Mouse (Mus musculus): ENCODE results near the gene Fbxo24. TPM values are rescaled to one million over a fixed set of nuclear protein-coding genes. Genes with fewer than 3 reads are reported as not detected.

Gene Fbxo24
- polyA plus RNA-seq, 1 experiment from 2014 or later: 0.11 TPM

DNA sequence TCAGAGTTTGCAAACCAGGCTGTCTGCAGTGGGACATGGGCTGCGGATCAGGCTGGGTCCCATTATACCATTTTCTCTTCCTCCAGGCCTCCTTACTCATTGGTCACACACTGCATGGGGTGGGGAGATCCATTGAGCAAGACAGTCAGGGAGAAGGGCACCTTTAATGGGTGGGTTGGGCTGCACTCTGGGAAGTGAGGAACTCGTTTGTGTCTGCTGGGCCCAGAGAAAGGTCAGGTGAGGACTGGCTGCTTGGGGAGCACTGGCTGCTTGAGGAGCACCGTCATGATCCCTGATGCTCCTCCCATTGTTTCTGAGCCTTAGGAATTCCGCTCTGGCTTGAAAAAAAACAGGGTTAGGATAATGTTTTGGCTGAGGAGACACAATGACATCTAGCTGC, 14.1 kb upstream of the Fbxo24 start:
- 43% methylated on average over 4 of the region's 4 CpGs for WGBS
- Histone ChIP-seq H3K27me3 (ENCODE audit: control insufficient read depth, insufficient read depth, low read length) (no peaks in the 10 kb centered on the region), H3K4me2 (replicated peaks; ENCODE audit: low read depth) (no peak overlapping the region), H3K4me1 (replicated peaks; ENCODE audit: control insufficient read depth, insufficient read depth) (no peaks in the 10 kb centered on the region), H3K4me3 (ENCODE audit: low read depth, low read length) (no peak overlapping the region), H3K9ac (ENCODE audit: low read length) (no peak overlapping the region), H3K36me3 (ENCODE audit: control insufficient read depth, insufficient read depth, low read length) (peaks cover 22% of the 10 kb centered on the region), H3K9me3 (ENCODE audit: control insufficient read depth, low read length) (no peaks in the 10 kb centered on the region), H3K27ac (replicated peaks) (no peak overlapping the region)
- no peak for DNase-seq (ENCODE audit: low spot score)
- TF ChIP-seq CTCF (IDR thresholded peaks at IDR 0.05; ENCODE audit: low read depth) (no peak), EP300 (optimal IDR thresholded peaks at IDR 0.05) (no peak)
- ATAC-seq (ENCODE audit: low FRiP score, low TSS enrichment): no peak

DNA sequence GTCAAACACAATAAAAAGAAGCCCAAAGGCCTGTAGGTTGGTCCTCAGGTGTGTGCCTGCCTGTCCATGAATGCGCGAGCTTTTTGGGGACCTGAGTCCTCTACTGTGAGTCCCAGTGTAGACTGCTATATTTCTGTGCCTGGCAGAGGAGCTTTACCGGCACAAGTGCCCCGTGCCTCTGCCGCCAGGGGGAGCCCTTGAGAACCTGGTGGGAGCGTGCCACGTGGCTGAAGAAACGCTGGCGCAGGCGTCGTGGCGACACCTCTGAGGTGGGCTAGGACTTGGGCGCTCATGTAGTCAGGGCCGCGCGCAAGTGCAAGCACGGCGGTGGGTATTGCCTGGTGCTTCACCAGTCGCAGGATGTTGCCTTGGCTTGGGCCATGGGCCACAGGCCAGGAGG, 12.3 kb upstream of the Fbxo24 start, which contains the start of gene Sap25:
Gene Sap25, plus strand, starts transcription at position 281 of the 400 bp plus-strand sequence.
- no peak within 1 kb of the TSS for H3K4me3 ChIP-seq (ENCODE audit: low read depth, low read length)
- H3K9ac ChIP-seq (ENCODE audit: low read length): no peak within 1 kb of the TSS
- H3K27ac ChIP-seq (replicated peaks): no peak within 1 kb of the TSS
- no peaks in the 10 kb centered on the region for H3K27me3 ChIP-seq (ENCODE audit: control insufficient read depth, insufficient read depth, low read length)
- no peak within 1 kb of the TSS for H3K4me2 ChIP-seq (replicated peaks; ENCODE audit: low read depth)
- 83% methylated on average over 19 of the region's 19 CpGs for WGBS
- H3K36me3 ChIP-seq (ENCODE audit: control insufficient read depth, insufficient read depth, low read length): peaks cover 35% of the 10 kb centered on the region
- TF ChIP-seq EP300 (optimal IDR thresholded peaks at IDR 0.05) (no peak), CTCF (IDR thresholded peaks at IDR 0.05; ENCODE audit: low read depth) (peak; percentile 64)
- no peaks in the 10 kb centered on the region for H3K9me3 ChIP-seq (ENCODE audit: control insufficient read depth, low read length)
- ATAC-seq (ENCODE audit: low FRiP score, low TSS enrichment) (peak; percentile 19; the same call in 1 of the 2 replicates), DNase-seq (ENCODE audit: low spot score) (peak; percentile 59)
- no peaks in the 10 kb centered on the region for H3K4me1 ChIP-seq (replicated peaks; ENCODE audit: control insufficient read depth, insufficient read depth)

DNA sequence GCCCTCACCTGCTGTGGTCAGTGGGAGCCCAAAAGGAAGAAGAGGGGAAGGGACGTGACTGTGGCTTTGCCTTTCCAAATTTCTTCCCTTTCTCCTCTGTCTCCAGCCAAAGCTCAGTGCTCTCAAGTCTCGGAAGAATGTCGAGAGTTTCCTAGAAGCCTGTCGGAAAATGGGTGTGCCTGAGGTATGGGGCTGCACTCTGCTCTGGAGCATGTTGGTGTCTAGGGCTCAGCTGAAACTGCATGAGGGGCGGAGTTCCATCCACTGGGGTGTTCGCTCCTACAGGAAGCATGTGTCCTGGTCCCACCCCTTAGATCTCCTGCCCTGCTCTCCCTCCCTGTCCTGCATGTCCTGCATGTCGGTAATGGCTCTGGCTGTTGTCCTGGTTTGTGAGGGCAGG, 10.7 kb upstream of the Fbxo24 start:
- 59% methylated on average over 6 of the region's 7 CpGs for WGBS
- H3K4me3 ChIP-seq (ENCODE audit: low read depth, low read length): no peak overlapping the region
- H3K4me1 ChIP-seq (replicated peaks; ENCODE audit: control insufficient read depth, insufficient read depth): no peaks in the 10 kb centered on the region
- H3K36me3 ChIP-seq (ENCODE audit: control insufficient read depth, insufficient read depth, low read length): peaks cover 45% of the 10 kb centered on the region
- no peak for ATAC-seq (ENCODE audit: low FRiP score, low TSS enrichment)
- DNase-seq (ENCODE audit: low spot score): no peak
- H3K27me3 ChIP-seq (ENCODE audit: control insufficient read depth, insufficient read depth, low read length): no peaks in the 10 kb centered on the region
- TF ChIP-seq EP300 (optimal IDR thresholded peaks at IDR 0.05): no peak
- TF ChIP-seq CTCF (IDR thresholded peaks at IDR 0.05; ENCODE audit: low read depth): no peak
- no peak overlapping the region for H3K27ac ChIP-seq (replicated peaks)
- H3K9me3 ChIP-seq (ENCODE audit: control insufficient read depth, low read length): no peaks in the 10 kb centered on the region
- H3K9ac ChIP-seq (ENCODE audit: low read length): no peak overlapping the region
- no peak overlapping the region for H3K4me2 ChIP-seq (replicated peaks; ENCODE audit: low read depth)

DNA sequence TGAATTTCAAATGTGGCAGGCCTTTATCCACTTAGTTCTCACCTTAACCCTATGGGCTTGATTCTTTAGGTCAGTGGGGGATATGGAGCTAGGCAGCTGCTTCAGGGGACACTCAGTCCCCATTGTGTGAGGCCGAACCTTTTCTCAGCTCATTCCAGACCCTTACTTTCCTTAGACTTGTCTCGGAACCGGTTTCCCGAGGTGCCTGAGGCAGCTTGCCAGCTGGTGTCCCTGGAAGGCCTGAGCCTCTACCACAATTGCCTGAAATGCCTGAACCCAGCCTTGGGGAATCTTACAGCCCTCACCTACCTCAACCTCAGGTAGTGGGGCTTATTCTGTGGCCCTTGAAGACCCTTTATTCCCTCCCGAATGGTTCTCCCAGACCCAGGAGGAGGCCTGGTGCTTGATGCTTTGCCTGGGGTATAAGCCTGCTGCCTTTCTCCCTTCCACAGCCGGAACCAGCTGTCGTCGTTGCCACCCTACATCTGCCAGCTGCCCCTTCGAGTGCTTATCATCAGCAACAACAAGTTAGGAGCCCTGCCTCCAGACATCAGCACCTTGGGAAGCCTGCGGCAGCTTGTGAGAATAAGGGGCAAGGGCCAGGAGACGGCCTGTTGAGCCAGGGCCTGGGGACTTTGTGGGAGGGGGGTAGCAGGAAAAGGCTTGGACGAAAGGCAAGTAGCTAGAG, 4.7 kb upstream of the Fbxo24 start:
- WGBS: 69% methylated on average over 12 of the region's 12 CpGs

DNA sequence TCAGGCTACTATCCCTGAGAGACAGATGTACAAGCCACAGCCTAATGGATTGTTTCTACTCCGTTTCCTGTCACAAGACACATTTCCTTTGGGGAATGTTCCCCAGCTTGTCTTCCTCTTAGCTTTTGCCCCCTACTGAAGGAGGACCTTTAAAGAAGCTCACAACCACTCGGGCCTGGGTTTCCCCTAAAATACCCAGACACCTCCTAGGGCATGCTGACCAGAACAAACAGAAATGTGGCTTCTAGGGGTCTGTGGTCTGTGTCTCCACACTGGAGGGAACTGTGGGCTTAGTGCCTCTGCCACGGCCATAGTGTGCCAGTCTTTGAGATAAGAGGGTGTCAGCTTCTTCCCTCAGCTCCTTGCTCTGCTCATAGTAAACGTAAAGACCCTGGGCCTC, 2.8 kb upstream of the Fbxo24 start:
- peak overlapping the region; percentile 75 for H3K4me2 ChIP-seq (replicated peaks; ENCODE audit: low read depth)
- H3K9ac ChIP-seq (ENCODE audit: low read length): peak overlapping the region; percentile 87
- no peaks in the 10 kb centered on the region for H3K27me3 ChIP-seq (ENCODE audit: control insufficient read depth, insufficient read depth, low read length)
- no peaks in the 10 kb centered on the region for H3K9me3 ChIP-seq (ENCODE audit: control insufficient read depth, low read length)
- peaks cover 8% of the 10 kb centered on the region for H3K4me1 ChIP-seq (replicated peaks; ENCODE audit: control insufficient read depth, insufficient read depth)
- DNase-seq (ENCODE audit: low spot score): no peak
- TF ChIP-seq CTCF (IDR thresholded peaks at IDR 0.05; ENCODE audit: low read depth): no peak
- TF ChIP-seq EP300 (optimal IDR thresholded peaks at IDR 0.05): no peak
- 57% methylated on average over 4 of the region's 4 CpGs for WGBS
- peak overlapping the region; percentile 97 for H3K27ac ChIP-seq (replicated peaks)
- H3K36me3 ChIP-seq (ENCODE audit: control insufficient read depth, insufficient read depth, low read length): peaks cover 22% of the 10 kb centered on the region
- H3K4me3 ChIP-seq (ENCODE audit: low read depth, low read length): peak overlapping the region; percentile 91; the same call in 1 of the 2 replicates
- no peak for ATAC-seq (ENCODE audit: low FRiP score, low TSS enrichment)

More for the DNA sequence above, 4.7 kb upstream of the Fbxo24 start:
- DNase-seq (ENCODE audit: low spot score) (peak; percentile 43), ATAC-seq (ENCODE audit: low FRiP score, low TSS enrichment) (no peak)
- peaks cover 37% of the 10 kb centered on the region for H3K36me3 ChIP-seq (ENCODE audit: control insufficient read depth, insufficient read depth, low read length)
- H3K27me3 ChIP-seq (ENCODE audit: control insufficient read depth, insufficient read depth, low read length): no peaks in the 10 kb centered on the region
- H3K9me3 ChIP-seq (ENCODE audit: control insufficient read depth, low read length): no peaks in the 10 kb centered on the region
- H3K27ac ChIP-seq (replicated peaks): peak overlapping the region; percentile 30; the same call in 1 of the 2 replicates
- no peak for TF ChIP-seq EP300 (optimal IDR thresholded peaks at IDR 0.05)
- no peak for TF ChIP-seq CTCF (IDR thresholded peaks at IDR 0.05; ENCODE audit: low read depth)
- H3K4me3 ChIP-seq (ENCODE audit: low read depth, low read length): no peak overlapping the region
- no peak overlapping the region for H3K4me2 ChIP-seq (replicated peaks; ENCODE audit: low read depth)
- H3K9ac ChIP-seq (ENCODE audit: low read length): no peak overlapping the region
- H3K4me1 ChIP-seq (replicated peaks; ENCODE audit: control insufficient read depth, insufficient read depth): peaks cover 8% of the 10 kb centered on the region

DNA sequence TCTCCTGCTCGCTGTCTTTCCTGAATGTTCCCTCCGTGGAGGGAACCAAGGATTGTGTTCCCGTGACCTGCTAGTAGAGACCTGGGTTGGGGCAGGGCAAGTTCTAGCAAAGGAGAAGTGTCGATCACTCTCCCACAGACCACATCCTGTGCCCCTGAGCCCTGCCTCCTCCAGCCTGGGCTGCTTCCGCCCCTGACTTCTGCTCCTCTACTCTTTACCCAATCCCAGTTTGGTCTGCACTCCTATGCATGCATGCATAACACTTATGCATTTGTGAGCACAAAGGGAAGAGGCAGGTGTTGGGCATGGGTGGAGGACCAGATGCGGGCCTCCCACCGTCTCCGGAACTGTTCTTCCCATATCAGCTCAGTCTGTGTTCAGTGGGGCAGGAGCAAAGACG, 2.4 kb upstream of the Fbxo24 start:
- Histone ChIP-seq H3K27ac (replicated peaks) (peak overlapping the region; percentile 97), H3K4me1 (replicated peaks; ENCODE audit: control insufficient read depth, insufficient read depth) (peaks cover 8% of the 10 kb centered on the region), H3K27me3 (ENCODE audit: control insufficient read depth, insufficient read depth, low read length) (no peaks in the 10 kb centered on the region), H3K36me3 (ENCODE audit: control insufficient read depth, insufficient read depth, low read length) (peaks cover 19% of the 10 kb centered on the region), H3K9me3 (ENCODE audit: control insufficient read depth, low read length) (no peaks in the 10 kb centered on the region), H3K4me2 (replicated peaks; ENCODE audit: low read depth) (peak overlapping the region; percentile 75), H3K9ac (ENCODE audit: low read length) (peak overlapping the region; percentile 87), H3K4me3 (ENCODE audit: low read depth, low read length) (peak overlapping the region; percentile 91)
- DNase-seq (ENCODE audit: low spot score) (no peak), ATAC-seq (ENCODE audit: low FRiP score, low TSS enrichment) (no peak)
- 38% methylated on average over 9 of the region's 9 CpGs for WGBS
- TF ChIP-seq CTCF (IDR thresholded peaks at IDR 0.05; ENCODE audit: low read depth) (no peak), EP300 (optimal IDR thresholded peaks at IDR 0.05) (no peak)

Data from stomach, postnatal 0 days (tissue).